Mouse (Mus musculus): Measurements from ENCODE around the gene H2-T24. TPM values are rescaled to one million over a fixed set of nuclear protein-coding genes. Genes with fewer than 3 reads are reported as not detected.

H2-T24 gene
- total RNA-seq, 2 experiments from 2014 or later, result 2.2 to 3.3 TPM

DNA sequence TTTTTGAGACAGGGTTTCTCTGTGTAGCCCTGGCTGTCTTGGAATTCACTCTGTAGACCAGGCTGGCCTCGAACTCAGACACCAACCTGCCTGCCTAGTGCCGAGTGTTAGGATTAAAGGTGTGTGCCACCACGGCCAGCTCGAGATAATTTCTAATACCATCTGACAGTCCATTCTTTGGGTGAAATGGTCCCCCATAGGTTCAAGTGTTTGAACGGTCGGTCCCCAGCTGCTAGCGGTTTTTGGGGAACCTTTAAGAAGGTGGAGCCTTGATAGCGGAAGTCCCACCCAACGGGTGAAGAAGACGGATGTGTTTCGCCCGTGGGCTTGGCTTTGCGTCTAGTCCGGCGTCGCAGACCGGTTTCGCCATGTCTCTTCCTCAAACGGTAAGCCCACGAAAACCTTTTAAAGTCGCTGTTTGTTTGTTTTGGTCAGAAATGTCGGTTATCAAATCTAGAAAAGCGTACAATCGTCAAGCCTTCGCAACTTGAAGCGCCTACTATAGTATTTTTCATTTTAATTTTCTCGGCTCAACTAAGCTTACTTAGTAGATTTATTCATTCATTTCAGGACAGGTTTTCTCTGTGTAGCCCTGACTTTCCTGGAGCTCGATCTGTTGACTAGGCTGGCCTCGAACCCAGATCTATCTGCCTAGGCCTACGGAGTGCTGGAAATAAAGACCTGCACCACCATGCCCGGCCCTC is 26.0 kb downstream of the H2-T24 start:
- peak; percentile 84 to 86 for DNase-seq
- intact Hi-C loops (cut with DNase I), result loop anchor here (5.0 kb wide), 1 partner anchor 162 kb away; no protein-coding TSS in a partner anchor

GRCm38 (mm10) chr17:35993675-35994074 is 26.7 kb downstream of the H2-T24 start:
- intact Hi-C loops (cut with DNase I), result loop anchor here (1.0 to 5.0 kb wide), 2 partner anchors 56 to 161 kb away; no protein-coding TSS in a partner anchor
- peak; percentile 83 to 87 for DNase-seq

GRCm38 (mm10) chr17:35991781-35992180 is 28.6 kb downstream of the H2-T24 start:
- peak; percentile 33 to 46 for DNase-seq
- intact Hi-C loops (cut with DNase I), result loop anchor here (5.0 kb wide), 1 partner anchor 159 kb away; no protein-coding TSS in a partner anchor

DNA sequence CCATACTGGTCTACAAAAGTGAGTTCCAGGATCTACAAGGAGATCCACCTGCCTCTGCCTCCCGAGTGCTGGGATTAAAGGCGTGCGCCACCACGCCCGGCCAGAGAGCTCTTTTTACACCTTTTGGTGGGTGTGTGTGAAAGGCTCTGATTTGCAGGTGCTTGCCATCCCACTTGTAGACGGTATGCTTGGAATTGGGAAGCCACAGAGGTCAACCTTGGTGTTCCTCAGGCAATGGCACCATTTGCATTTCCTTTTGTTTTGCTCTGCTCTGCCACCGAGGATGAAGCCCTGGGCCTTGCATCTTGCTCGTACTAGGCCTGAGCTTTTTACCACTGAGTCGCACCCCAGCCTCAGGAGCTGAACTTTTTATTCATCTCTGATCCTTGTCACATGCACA is 38.6 kb downstream of the H2-T24 start:
- no peak for DNase-seq
- intact Hi-C loops (cut with DNase I), result no loop called here

GRCm38 (mm10) chr17:35980363-35980754 is 40.0 kb downstream of the H2-T24 start:
- intact Hi-C loops (cut with DNase I), result no loop called here
- DNase-seq, result peak; percentile 67 to 69

- intact Hi-C loops (cut with DNase I), result no loop called here
- DNase-seq, result peak; percentile 95 to 96
These were observed 40.7 kb downstream of the H2-T24 start, which contains the start of the genes Gnl1 and Prr3 for GRCm38 (mm10) chr17:35979401-35980362. Gene Gnl1, plus strand, starts transcription at chr17:35979851. Gene Prr3, minus strand, starts transcription at chr17:35980236.

DNA sequence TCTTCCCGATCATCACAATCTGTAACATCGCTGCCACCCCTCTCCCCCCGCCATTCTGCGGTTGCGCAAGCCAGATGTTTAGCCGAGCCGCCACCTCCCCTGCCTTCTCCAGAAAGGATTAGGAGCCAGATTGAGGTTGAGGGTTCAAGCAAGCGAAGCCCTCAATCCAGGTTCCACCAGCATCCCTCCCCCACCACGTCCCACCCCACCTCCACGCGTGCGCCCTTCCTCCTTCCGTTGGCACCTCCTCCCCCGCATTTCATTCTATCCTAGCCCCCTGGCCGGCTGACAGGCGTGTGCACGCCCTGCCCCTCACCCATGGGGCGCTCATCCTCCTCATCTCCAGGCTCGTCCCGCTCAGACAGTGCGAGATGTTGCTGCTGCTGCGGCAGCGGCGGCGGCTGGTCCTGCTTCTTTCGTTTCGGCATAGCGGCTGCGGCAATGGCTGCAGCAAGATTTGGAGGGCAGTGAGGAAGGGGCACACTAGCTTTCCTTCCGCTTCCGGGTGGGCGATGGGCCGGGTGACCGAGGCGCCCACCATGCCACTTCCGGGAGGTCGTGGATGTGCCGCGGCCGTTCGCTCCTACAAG is 41.5 kb downstream of the H2-T24 start:
- no peak for DNase-seq
- intact Hi-C loops (cut with DNase I), result no loop called here

- no peak for DNase-seq
- intact Hi-C loops (cut with DNase I), result no loop called here
These were observed 48.2 kb downstream of the H2-T24 start for GRCm38 (mm10) chr17:35972131-35972530.

- peak; percentile 99 for DNase-seq
- intact Hi-C loops (cut with DNase I), result no loop called here
These were observed 50.7 kb downstream of the H2-T24 start, which contains the start of gene Abcf1 for GRCm38 (mm10) chr17:35969418-35970389. Gene Abcf1, minus strand, starts transcription at chr17:35969761.

GRCm38 (mm10) chr17:35967621-35968020 is 52.7 kb downstream of the H2-T24 start:
- intact Hi-C loops (cut with DNase I), result no loop called here
- no peak for DNase-seq

GRCm38 (mm10) chr17:35963279-35963678 is 57.1 kb downstream of the H2-T24 start:
- intact Hi-C loops (cut with DNase I), result no loop called here

GRCm38 (mm10) chr17:35958533-35959223 is 61.7 kb downstream of the H2-T24 start:
- intact Hi-C loops (cut with DNase I), result no loop called here
- no peak for DNase-seq

More at GRCm38 (mm10) chr17:35963279-35963678, 57.1 kb downstream of the H2-T24 start:
- no peak for DNase-seq

Small RNAs within 50 kb of the gene (microRNA-seq; reads per million reads assigned to microRNA genes)
- gene Mir877, result 33.6 to 71.3 reads per million in 2 experiments

Other genes with a start within 250 kb of the H2-T24 start
- 10 to 100 TPM; 18.7 to 25.9 TPM for gene Ier3, start 198.9 kb downstream of the H2-T24 start, total RNA-seq (2021)
- 100 to 1,000 TPM; 114 to 124 TPM for gene Flot1, start 197.3 kb downstream of the H2-T24 start, total RNA-seq (2021)
- 100 to 1,000 TPM; 358 to 363 TPM for gene Tubb5, start 182.3 kb downstream of the H2-T24 start, total RNA-seq (2021)
- gene Mdc1, start 179.0 kb downstream of the H2-T24 start, total RNA-seq (2021), result 10 to 100 TPM; 20.4 to 22.1 TPM
- gene Nrm, start 159.2 kb downstream of the H2-T24 start, total RNA-seq (2021), result 10 to 100 TPM; 12.6 to 13.5 TPM
- 10 to 100 TPM; 27.9 to 29.6 TPM for gene Ppp1r18, start 155.0 kb downstream of the H2-T24 start, total RNA-seq (2021)
- gene Dhx16, start 140.7 kb downstream of the H2-T24 start, total RNA-seq (2021), result 10 to 100 TPM; 24.7 to 29.2 TPM
- 10 to 100 TPM; 64.8 to 69.8 TPM for gene 2310061I04Rik, start 123.1 kb downstream of the H2-T24 start, total RNA-seq (2021)
- 10 to 100 TPM; 12.1 to 16.3 TPM for gene Atat1, start 110.5 kb downstream of the H2-T24 start, total RNA-seq (2021)
- 10 to 100 TPM; 52.8 to 56.2 TPM for gene Mrps18b, start 104.2 kb downstream of the H2-T24 start, total RNA-seq (2021)
- 10 to 100 TPM; 43.3 to 45.1 TPM for gene Ppp1r10, start 104.1 kb downstream of the H2-T24 start, total RNA-seq (2021)
- gene Abcf1, start 50.8 kb downstream of the H2-T24 start, total RNA-seq (2021), result 10 to 100 TPM; 64.0 to 67.4 TPM
- 10 to 100 TPM; 32.8 to 33.1 TPM for gene Gnl1, start 40.7 kb downstream of the H2-T24 start, total RNA-seq (2021)
- 10 to 100 TPM in 1 of 2 experiments, 1 to 10 TPM in 1; 7.9 to 11.0 TPM for gene Prr3, start 40.3 kb downstream of the H2-T24 start, total RNA-seq (2021)
- gene H2-T23, start 12.3 kb upstream of the H2-T24 start, total RNA-seq (2021), result 10 to 100 TPM; 16.6 TPM
- 10 to 100 TPM; 11.0 to 11.8 TPM for gene H2-T22, start 22.2 kb upstream of the H2-T24 start, total RNA-seq (2021)
- gene Gm6034, start 22.4 kb upstream of the H2-T24 start, total RNA-seq (2021), result under 1 TPM in 1 of 2 experiments, not detected in 1; 0.15 TPM
- gene Gm11127, start 37.8 kb upstream of the H2-T24 start, total RNA-seq (2021), result 1 to 10 TPM; 2.1 to 2.4 TPM
- under 1 TPM in 1 of 2 experiments, not detected in 1; 0.26 TPM for gene Gm19684, start 101.1 kb upstream of the H2-T24 start, total RNA-seq (2021)
- gene Gm7030, start 108.9 kb upstream of the H2-T24 start, total RNA-seq (2021), result not detected
- under 1 TPM in 1 of 2 experiments, not detected in 1; 0.24 TPM for gene Gm8909, start 148.0 kb upstream of the H2-T24 start, total RNA-seq (2021)
- gene H2-T3, start 169.7 kb upstream of the H2-T24 start, total RNA-seq (2021), result under 1 TPM in 1 of 2 experiments, not detected in 1; 0.34 TPM
- 10 to 100 TPM; 33.4 to 34.7 TPM for gene Rpp21, start 237.5 kb upstream of the H2-T24 start, total RNA-seq (2021)